Mouse (Mus musculus): ENCODE data around the gene Josd2. TPM values are rescaled to one million over a fixed set of nuclear protein-coding genes. Genes with fewer than 3 reads are reported as not detected.

Gene Josd2
- total RNA-seq (2023): 10 to 100 TPM; 46.2 to 57.4 TPM

GRCm38 (mm10) chr7:44467811-44468411 lies at the start of gene Josd2:
Gene Josd2, plus strand, starts transcription at chr7:44467980.

DNA sequence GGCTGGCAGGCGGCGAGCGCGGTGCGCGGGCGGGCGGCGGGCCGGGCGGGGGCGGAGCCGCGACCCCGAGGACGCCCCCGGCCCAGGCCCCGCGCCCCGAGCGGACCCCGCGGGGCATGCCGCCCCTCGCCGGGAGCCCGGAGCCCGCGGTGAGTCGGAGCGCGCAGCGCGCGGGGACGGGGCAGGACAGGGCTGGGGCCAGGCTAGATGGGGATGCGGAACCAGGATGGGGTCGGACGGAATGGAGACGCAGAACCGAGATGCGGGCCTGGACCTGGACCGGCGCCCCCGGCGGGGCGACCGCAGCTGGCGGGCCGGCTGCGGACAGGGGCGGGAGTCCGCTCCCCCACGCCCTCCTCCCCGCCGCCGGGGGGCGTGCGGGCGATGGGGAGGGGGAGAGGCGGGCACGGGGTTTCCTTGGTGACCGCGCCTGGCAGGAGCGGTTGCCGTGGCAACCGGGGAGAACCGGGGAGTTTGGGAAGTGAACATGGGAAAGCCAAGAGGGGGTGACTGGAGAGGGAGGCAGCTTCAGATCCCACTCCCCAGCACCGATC lies 38.7 kb upstream of the Josd2 start, which contains the start of gene Lrrc4b:
Gene Lrrc4b (plus strand): TSS at position 51 of the 554 bp plus-strand sequence.

GRCm38 (mm10) chr7:44465111-44465510 lies 2.7 kb upstream of the Josd2 start, which contains the start of gene Aspdh:
Gene Aspdh, plus strand, starts transcription at chr7:44465391.

GRCm38 (mm10) chr7:44495992-44496770 lies 28.4 kb downstream of the Josd2 start, which contains the start of the genes Emc10 and Fam71e1:
Gene Emc10, minus strand, starts transcription at chr7:44496529.
Gene Fam71e1, plus strand, starts transcription at chr7:44496581.

Other genes starting within 250 kb of the Josd2 start
- gene Klk1, start 242.6 kb upstream of the Josd2 start, total RNA-seq (2023): 1 to 10 TPM; 1.2 to 1.8 TPM
- not detected for gene Gm36864, start 231.8 kb upstream of the Josd2 start, total RNA-seq (2023)
- gene 1700028J19Rik, start 221.3 kb upstream of the Josd2 start, total RNA-seq (2023): 1 to 10 TPM; 2.2 to 2.5 TPM
- 100 to 1,000 TPM; 161 to 167 TPM for gene 2410002F23Rik, start 221.3 kb upstream of the Josd2 start, total RNA-seq (2023)
- not detected for gene Acp4, start 210.6 kb upstream of the Josd2 start, total RNA-seq (2023)
- not detected for gene Gm15517, start 206.5 kb upstream of the Josd2 start, total RNA-seq (2023)
- gene Clec11a, start 161.1 kb upstream of the Josd2 start, total RNA-seq (2023): 1 to 10 TPM in 1 of 2 experiments, under 1 TPM in 1; 0.98 to 1.1 TPM
- under 1 TPM; 0.21 to 0.82 TPM for gene Shank1, start 157.7 kb upstream of the Josd2 start, total RNA-seq (2023)
- gene Syt3, start 83.9 kb upstream of the Josd2 start, total RNA-seq (2023): under 1 TPM in 1 of 2 experiments, not detected in 1; 0.87 TPM
- not detected for gene 1700008O03Rik, start 82.2 kb upstream of the Josd2 start, total RNA-seq (2023)
- not detected for gene Lrrc4b, start 39.0 kb upstream of the Josd2 start, total RNA-seq (2023)
- gene Aspdh, start 2.6 kb upstream of the Josd2 start, total RNA-seq (2023): not detected
- gene Emc10, start 28.5 kb downstream of the Josd2 start, total RNA-seq (2023): 10 to 100 TPM; 89.9 to 94.2 TPM
- gene Fam71e1, start 28.6 kb downstream of the Josd2 start, total RNA-seq (2023): 1 to 10 TPM; 5.4 to 6.4 TPM
- gene Mybpc2, start 56.7 kb downstream of the Josd2 start, total RNA-seq (2023): not detected
- gene Spib, start 64.1 kb downstream of the Josd2 start, total RNA-seq (2023): 1 to 10 TPM in 1 of 2 experiments, under 1 TPM in 1; 0.86 to 4.0 TPM
- 10 to 100 TPM; 45.0 to 65.0 TPM for gene Pold1, start 80.9 kb downstream of the Josd2 start, total RNA-seq (2023)
- gene Nr1h2, start 86.0 kb downstream of the Josd2 start, total RNA-seq (2023): 100 to 1,000 TPM; 285 to 303 TPM
- gene Napsa, start 104.4 kb downstream of the Josd2 start, total RNA-seq (2023): 1 to 10 TPM; 1.6 to 5.3 TPM
- under 1 TPM; 0.24 to 0.47 TPM for gene Kcnc3, start 122.7 kb downstream of the Josd2 start, total RNA-seq (2023)
- under 1 TPM in 1 of 2 experiments, not detected in 1; 0.18 TPM for gene Myh14, start 202.9 kb downstream of the Josd2 start, total RNA-seq (2023)
- not detected for gene Izumo2, start 240.8 kb downstream of the Josd2 start, total RNA-seq (2023)